Mouse (Mus musculus): ENCODE data around the gene Nuak1.

Nuak1 gene

GRCm38 (mm10) chr10:84405135-84405776, 35.1 kb downstream of the Nuak1 start:
- DNase-seq: no peak

- DNase-seq: no peak
Measured at GRCm38 (mm10) chr10:84401907-84402371, 38.5 kb downstream of the Nuak1 start.

GRCm38 (mm10) chr10:84401189-84401588, 39.2 kb downstream of the Nuak1 start:
- no peak for DNase-seq

GRCm38 (mm10) chr10:84400037-84400681, 40.2 kb downstream of the Nuak1 start:
- DNase-seq: no peak

- DNase-seq: no peak
Measured at GRCm38 (mm10) chr10:84397276-84397675, 43.1 kb downstream of the Nuak1 start.

GRCm38 (mm10) chr10:84395885-84396659, 44.3 kb downstream of the Nuak1 start:
- no peak for DNase-seq

- DNase-seq: no peak
Measured at GRCm38 (mm10) chr10:84395259-84395658, 45.1 kb downstream of the Nuak1 start.

GRCm38 (mm10) chr10:84393881-84394280, 46.5 kb downstream of the Nuak1 start:
- DNase-seq: no peak

GRCm38 (mm10) chr10:84393405-84393804, 47.0 kb downstream of the Nuak1 start:
- DNase-seq: no peak

GRCm38 (mm10) chr10:84392723-84393081, 47.7 kb downstream of the Nuak1 start:
- no peak for DNase-seq

GRCm38 (mm10) chr10:84392027-84392722, 48.2 kb downstream of the Nuak1 start:
- DNase-seq: no peak

- no peak for DNase-seq
Measured at GRCm38 (mm10) chr10:84389707-84390106, 50.7 kb downstream of the Nuak1 start.

- no peak for DNase-seq
Measured at GRCm38 (mm10) chr10:84388357-84389141, 51.8 kb downstream of the Nuak1 start.

- no peak for DNase-seq
Measured at GRCm38 (mm10) chr10:84387338-84387737, 53.1 kb downstream of the Nuak1 start.

GRCm38 (mm10) chr10:84386625-84387242, 53.7 kb downstream of the Nuak1 start:
- no peak for DNase-seq

- no peak for DNase-seq
Measured at GRCm38 (mm10) chr10:84386214-84386613, 54.2 kb downstream of the Nuak1 start.

GRCm38 (mm10) chr10:84384761-84385160, 55.6 kb downstream of the Nuak1 start:
- DNase-seq: no peak

- DNase-seq: no peak
Measured at GRCm38 (mm10) chr10:84382900-84383883, 57.2 kb downstream of the Nuak1 start.

- DNase-seq: peak; percentile 83
Measured at GRCm38 (mm10) chr10:84381276-84381798, 59.1 kb downstream of the Nuak1 start.

- no peak for DNase-seq
Measured at GRCm38 (mm10) chr10:84379366-84379765, 61.0 kb downstream of the Nuak1 start.
